Mouse (Mus musculus): Measurements from ENCODE around the gene Rrp1. TPM values are rescaled to one million over a fixed set of nuclear protein-coding genes. Genes with fewer than 3 reads are reported as not detected.
A peak's percentile ranks its signal among the peaks of the same experiment; 100 is the strongest.
"Not testable (repeated sequence)": the region's sequence is repeated elsewhere in the genome, so short reads cannot be mapped to it uniquely, and the experiment has no call there.

Gene Rrp1
- total RNA-seq, 2 experiments from 2014 or later: 132 to 138 TPM

DNA sequence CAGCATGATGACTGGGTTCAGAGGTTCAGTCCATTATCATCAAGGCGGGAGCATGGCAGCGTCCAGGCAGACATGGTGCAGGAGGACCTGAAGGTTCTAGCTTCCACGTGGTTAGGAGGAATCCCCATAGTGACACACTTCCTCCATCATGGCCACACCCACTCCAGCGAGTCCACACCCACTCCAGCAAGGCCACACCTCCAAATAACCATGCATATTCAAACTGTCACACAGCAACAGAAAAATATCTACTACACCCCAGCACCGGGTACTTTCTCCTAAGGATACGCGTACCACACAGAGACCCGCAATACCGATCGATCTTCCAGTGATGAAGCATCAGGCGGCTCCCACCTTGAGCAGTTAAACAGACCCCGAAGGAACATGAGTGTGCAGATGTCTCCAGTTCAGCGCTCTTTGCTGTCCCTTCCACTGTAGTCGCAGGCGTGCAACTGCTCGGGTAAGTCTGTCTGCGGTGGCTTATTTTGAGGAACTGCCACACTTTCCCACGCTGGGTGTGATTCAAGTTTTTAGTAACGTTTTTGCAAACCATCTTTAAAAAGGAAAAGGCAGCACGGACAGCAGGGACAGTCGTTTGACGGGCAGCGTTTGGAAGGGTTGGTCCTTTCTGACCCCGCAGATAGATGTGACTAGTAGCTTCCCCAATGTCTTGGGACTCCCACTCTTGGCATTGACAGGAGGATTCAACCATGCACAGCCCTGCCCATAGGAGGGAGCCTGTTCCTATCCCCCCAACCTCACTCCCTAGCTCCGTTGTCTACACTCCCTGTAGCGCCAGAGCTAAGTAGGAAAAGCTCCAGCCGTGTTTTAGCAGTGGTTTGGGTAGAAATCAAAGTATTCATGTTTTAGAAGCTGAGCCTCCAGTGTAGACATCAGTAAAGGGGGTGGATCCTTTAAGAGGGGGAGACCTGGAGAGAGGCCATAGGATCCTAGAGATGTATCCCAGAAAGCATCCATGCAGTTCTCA, 39.9 kb downstream of the Rrp1 start:
- no peak for DNase-seq

DNA sequence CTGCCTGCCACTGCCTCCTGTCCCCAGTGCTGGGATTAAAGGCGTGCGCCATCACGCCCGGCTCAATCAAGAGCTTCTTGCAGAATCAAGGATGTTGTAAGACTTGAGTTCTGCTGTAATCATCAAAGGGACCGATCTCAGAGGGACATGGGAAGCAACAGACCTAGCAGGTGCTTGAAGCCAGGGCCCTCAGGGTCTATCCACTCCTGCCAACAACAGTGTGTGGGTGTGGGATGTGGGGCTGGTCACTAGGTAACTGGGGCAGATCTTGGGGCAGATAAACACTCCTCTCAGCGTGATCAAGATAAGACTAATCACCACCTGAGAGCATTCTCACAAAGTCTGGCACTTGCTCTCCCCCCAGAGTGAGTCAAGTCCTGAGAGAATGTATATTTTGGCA, 41.1 kb downstream of the Rrp1 start:
- no peak for DNase-seq

DNA sequence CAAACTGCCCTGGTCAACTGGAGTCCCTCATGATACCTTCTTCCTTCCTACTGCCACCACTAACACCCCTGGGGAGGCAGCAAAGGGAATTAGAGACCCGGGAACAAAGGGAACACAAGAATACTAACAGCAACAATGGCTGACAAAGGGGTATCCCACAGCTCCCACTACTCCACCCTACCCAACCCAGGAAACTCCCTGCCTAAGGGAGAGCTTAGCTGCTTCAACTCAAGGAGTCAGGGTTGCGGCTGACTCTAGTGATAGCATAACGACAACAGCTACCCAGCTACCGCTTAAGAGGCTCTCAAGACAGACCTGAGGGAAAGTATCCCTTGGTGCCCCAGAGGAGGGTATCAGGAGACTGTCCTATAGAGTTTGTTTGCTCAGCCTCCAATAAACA, 45.3 kb downstream of the Rrp1 start:
- no peak for DNase-seq

DNA sequence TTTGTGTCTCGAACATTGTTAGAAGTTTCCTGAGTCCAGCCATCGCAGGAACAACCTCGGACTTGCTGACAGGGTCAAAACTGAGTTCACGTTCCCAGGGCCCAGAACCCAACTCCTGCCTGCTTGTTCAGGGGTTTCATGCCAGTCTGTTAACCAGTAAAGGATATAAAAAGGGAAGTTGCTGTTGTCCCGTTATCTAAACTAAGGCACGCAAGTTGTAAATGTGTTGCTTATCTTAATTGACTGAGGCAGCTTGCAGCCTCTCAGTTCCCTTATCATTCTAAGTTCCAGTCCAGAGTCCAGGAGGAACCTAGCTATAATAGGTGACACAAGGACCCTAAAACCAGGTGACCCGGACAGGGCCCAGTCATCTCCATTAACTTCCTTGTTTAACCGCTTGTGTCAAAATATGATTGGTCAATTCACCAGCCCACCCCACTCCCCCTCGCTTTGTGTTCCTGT, 46.0 kb downstream of the Rrp1 start:
- DNase-seq: no peak

DNA sequence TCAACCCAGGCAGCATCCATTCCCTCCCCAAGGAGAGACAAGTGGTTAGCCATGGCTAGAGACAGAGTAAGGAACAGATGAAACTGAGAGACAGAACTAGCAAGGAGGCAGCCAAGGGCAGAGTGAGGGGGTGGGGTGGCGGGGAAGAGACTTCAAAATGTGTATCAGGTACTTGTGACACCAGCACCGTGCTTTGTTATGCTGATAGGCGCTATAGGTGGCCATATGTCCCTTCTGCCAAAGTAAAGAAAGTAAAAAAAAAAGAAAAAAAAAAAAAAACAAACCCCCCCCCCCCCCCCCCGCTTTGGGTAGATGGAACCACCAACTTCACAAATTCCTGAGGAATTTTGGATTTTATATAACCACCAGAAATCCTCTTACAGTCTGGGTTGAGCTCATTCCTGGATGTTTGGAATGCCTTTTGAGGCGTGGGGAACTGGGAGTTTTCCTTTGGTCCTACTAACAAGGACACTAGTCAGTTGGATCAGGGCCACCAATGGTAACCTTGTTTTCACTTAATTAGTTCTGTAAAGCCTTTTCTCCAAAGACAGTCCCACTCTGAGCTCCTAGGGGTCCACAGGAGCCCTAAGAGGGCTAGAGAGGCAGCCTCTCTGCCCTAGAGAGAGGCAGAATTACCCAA, 46.5 kb downstream of the Rrp1 start:
- no peak for DNase-seq

DNA sequence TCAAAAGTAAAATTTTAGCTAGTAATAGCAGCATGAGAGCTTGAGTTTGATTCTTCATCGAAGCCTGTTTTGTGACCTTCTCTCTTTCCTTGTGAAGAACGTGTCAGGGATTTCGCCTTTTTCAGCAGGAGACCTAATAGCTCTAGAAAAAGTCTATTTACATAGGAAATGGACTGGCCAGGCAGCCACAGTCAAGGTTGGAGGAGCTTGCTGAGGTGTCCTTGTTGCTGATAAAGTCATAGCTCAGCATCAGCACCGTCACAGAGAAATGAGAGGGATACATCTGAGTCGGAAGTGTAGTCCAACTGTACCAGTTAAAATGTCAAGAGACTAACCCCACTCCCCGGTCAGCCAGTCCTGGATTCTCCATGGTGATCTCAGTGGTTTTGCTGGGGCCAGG, 47.3 kb downstream of the Rrp1 start:
- no peak for DNase-seq

DNA sequence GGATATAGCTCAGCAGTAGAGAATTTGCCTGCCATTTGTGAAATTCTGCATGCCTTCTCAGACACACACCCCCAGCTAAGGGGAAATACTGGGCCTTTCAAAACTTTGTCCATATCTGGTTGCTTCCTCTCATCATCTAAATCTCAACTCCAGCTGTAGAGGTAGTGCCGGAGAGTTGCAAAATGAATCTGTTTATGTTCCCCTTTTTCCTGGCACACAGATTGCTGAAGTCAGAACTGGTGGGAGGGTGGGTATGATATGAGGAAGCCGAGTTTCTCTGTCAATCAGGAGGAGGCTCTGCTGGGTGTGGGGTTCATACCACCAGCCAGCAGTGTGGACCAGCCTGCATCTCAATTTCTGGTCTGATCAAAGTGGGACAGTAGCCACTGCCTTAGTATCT, 48.7 kb downstream of the Rrp1 start:
- DNase-seq: no peak

DNA sequence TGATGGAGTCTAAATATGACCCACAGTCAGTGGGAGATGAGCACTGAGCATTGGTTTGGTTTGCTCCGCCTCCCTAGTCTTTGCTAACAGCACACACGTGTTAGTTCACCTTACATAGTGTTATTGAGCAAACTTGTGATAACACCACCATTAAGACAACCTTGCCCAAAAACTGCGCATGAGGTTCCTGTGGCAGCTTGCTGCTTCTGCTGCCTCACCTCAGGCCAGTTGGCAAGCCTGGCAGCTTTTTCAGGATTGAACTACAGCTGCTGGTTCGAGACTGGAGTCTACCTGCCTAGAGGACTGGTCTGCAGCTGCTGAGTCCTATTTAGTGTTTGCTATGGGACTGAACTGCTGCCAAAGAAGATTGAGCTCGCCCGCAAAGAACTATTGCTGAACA, 49.5 kb downstream of the Rrp1 start:
- DNase-seq: no peak

DNA sequence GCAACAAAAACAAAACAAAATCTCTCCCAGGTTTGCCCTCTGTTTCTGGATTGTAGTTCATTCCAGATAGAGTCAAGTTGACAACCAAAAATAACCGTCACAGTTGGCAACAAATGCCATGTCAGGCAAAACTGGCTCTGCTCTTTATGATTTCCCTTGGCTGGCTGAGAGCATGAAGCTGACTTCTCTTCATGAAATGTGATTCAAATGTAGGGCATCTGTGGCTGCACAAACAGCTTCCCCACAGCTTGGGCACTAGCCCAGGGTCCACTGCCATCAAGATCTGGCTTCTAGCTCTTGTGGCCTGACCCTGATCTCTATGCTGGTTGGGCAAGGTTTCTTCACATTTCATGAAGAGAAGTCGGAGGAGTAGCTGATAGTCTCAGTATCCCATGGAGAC, 50.9 kb downstream of the Rrp1 start:
- peak; percentile 41 for DNase-seq

DNA sequence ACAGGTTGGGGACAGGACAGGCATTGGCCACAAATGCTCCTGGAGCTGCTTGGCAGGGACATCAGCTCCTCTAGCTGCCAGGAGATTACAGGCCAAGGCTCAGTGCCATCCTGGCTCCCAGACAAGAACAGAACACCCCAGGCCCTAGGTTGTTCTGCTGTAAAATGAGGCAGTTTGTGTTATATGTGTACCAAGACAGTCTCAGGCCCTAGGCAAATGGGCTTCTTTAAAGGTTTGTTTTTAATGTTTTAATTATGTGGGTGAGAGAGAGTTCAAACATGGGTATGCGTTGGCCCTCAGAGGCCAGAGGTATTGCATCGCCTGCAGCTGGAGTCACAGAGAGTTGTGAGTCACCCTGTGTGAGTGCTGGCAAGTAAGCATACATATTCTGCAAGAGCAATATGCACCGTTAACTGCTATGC, 52.5 kb downstream of the Rrp1 start:
- peak; percentile 59 for DNase-seq

DNA sequence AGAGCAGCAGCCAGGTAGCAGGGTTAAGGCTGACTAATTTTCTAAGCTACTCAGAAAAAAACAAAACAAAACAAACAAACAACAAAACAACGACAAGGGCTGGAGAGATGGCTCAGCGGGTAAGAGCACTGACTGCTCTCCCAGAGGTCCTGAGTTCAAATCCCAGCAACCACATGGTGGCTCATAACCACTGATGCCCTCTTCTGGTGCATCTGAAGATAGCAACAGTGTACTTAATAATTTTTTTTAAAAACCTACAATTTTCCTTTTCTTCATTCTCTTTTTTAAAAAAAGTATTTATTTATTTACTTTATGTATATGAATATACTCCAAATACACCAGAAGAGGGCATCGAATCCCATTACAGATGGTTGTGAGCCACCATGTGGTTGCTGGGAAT, 53.8 kb downstream of the Rrp1 start:
- DNase-seq: not testable (repeated sequence)

DNA sequence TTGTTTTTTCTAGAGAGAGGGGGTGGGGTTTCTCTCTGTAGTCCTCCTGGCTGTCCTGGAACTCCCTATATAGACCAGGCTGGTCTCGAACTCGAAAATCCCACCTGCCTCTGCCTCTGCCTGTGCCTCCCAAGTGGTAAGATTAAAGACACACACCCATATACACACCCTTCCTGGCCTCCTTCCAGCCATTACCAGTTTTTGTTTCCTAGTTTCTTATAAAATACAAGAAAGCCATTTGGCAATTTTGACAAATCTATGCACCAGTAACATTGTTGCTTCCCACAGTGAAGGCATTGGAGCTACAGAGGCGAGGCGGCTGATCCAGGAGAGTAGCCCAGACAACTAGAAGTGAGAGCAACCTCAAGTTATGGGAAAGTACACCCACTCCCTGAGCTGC, 54.6 kb downstream of the Rrp1 start:
- no peak for DNase-seq

DNA sequence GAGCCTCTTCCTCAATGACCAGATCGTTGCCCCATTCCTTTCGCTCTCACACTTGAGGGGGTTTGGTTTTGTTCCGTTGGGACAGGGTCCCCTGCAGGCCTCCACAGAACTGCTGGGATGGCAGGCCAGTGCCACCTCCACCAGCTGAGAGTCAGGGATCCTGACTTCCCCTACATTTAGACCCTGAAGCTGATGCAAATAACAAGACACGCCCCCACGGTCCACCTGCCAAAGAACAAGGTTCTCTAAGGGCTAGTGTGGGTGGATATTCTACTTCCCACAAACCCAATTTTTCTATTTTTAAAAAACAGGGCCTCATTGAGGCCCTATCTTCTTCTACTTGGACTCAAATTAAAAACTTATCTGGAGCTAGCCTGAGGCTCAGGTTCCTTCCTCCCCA, 55.1 kb downstream of the Rrp1 start:
- DNase-seq: no peak

DNA sequence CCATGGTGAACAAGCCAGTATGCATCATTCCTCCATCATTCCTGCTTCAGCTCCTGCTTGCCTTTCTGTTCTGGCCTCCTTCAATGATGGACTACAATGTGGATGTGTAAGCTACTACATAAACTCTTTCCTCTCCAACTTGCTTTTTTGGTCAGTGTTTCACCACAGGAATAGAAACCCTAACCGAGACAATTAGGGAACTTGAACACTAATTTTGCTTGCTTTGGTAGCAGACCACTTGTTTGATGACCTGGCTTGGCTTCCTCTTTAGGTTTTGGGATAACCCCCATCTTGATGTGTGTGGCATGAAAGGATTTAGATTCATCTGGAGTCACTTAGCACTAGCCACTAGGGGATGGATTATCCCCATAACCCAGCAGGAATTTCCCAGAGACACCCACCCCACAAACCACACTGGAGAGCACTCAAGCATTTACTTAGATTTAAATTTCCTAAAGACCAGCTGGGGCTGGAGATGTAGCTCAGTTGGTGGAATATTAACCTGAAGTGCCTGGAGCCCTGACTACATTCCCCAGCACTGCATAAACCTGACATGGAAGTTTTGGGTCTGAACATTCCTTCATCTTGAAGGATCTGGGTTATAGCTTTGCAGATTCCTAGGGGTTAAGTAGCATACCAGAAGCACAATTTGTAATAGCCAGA, 56.8 kb downstream of the Rrp1 start:
- no peak for DNase-seq

DNA sequence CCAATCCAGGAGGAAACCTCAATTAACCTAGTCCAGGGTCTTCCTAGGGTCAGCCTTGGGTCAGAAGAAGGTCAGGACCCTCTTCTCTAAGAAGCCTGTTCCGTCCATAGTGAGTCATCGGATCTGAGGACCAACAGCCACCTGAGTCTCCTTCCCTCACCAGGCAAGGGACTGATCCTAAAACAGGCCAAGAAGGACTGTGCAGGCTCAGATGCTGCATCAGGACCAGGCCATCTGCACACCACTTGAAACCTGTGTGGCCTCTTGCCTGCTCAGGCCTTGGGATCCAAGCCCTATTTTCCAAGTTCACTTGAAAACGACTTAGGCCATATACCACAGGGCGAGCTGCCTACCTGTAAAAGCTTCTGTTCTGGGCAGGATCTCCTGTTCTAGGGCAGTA, 59.6 kb downstream of the Rrp1 start:
- DNase-seq: no peak

DNA sequence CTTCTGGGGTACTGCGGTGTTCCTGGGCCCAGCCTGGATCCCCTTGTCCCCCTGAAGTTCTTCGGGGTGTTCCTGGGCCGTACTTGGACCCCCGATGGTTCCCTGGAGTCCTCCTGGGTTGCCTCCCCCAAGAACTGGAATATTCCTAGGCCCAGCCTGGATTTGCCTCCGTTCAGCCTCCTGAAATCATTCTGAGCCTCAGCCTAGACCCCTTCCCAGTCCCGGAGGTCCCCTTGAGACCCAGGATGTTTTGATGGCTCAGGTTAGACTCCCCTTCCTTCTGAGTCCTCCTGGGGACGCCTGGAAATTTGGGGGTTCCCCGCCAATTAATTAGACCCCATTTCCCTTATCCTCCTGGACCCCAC, 60.2 kb downstream of the Rrp1 start:
- DNase-seq: no peak

DNA sequence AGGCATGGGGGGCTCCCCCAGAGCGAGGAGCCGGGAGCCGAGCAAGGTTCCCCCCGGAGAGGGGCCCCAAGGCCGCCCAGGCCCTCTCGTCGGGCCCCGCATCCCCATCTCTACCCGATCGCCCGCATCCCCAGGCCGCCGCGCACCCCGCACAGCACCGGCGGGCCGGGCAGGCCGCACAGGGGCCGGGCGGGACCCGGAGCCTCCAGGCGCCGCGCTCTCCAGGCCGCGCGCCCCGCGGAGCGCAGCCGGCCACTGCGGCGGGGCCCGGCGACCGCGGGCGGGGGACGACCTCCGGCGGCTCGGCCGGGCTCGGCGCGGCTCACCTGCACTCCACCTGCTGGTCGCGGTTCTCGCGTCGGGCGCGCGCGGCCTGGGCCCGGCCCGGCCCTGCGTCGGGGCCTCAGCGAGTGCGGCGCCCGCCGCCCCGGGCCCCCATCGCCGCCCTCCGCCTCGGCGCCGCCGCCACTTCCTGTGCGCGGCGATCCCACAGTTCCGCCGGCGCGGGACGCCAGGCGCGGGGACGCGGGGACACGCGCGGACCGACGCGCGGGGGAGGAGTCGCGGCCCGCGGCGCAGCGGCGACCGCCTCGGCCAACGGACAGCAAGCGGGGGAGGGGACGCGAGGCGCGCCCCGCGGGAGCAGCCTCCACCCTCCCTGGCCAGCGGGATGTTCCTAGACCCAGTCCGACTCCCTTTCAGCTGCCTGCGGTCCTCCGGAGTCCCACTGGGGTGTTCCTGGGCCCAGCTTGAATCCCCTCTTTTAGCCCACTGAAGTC, 60.8 kb downstream of the Rrp1 start, which contains the start of gene Agpat3:
TSS of gene Agpat3 (minus strand) at position 603 of the 779 bp plus-strand sequence.
- DNase-seq: peak; percentile 73

DNA sequence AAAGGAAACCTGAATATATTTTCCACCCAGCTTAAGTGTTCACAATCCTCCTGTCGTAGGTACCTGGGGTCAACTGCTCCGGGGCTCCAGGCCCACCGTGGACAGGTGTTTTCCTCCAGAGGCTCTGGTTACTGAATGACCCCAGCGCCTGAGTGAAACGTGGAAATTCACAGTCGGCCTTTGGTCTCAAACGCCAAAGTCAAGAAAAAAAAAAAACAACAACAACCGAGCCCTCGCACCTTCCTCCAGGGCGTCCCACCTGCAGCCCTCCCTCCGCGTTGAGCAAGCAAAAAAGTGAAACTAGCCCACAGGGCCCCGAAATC, 61.3 kb downstream of the Rrp1 start:
- no peak for DNase-seq

DNA sequence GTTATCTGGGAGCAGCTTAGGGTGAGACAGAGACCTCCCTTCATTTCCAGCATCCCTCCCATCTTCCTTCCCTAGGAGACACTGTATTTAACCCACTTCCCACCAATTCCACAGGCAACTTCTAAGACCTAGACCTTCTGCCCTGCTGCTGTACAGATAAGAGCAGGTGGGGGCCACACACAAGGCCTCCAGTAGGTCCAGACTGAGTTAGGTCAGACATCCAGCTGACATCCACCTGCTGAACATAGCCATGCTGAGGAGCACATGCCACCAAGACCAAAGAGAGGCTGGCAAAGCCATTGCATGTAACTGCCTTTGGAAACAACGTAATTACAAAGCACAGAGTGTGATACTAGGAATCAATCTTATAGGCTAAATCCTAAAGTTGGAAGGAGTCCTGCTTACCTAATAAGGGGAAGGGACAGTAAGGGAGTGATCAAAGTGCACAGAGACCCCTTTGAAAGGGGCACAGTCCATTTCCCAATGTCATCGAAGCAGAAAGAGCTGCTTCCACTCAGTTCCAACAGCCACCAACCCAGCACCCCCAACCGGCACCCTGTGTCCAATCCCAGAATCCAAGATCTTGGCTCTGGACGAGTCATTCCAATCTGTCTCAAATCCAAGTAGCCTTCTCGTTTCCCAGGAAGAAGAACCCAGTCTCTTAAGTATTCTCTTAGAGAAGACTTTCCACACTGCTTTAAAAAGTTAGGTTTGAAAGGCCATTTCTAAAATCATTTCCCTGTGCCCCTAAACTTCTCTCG, 61.9 kb downstream of the Rrp1 start:
- DNase-seq: no peak
